Mouse (Mus musculus): ENCODE results near the gene Peli2. TPM values are rescaled to one million over a fixed set of nuclear protein-coding genes. Genes with fewer than 3 reads are reported as not detected.

Peli2 gene
- total RNA-seq, 2 experiments from 2014 or later = 14.0 to 17.0 TPM

DNA sequence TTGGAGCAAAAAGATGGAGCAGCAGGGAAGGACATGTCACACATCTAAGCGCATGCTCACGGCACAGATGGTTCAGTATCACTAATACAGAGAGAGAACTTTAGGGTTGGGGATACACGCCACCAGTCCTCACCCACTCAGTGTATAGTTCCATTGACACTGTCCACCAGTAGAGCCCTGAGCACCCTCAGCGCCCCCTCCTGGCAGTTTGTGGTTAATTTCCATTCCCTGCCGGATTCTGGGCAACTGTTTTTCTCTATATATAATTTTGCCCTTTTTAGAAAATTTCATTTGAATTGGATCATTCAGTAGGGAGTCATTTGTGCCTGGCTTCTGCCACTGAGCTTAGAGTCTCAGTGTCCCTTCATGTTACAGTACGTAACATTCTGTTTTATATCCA, 27.1 kb downstream of the Peli2 start:
- intact Hi-C loops (cut with DNase I) = no loop called here
- no peak for DNase-seq

DNA sequence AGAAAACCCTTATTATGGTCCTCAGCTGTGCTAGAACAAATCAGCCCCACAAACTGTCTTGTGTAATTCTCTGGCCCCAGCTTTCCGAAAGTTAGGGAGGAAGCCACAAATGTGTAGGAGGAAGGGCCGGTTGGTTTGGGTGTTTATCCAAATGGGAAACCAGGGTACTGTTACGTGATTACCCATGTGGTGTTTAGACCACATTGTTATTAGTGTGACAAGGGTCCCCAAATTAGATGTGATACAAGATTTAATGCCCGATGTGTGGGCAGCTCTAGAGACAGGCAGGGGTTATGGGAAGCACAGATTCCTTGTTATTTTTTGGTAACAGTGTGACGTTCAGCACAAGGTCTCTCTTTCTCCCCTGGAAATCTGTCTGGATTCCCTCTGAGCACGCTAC, 28.0 kb downstream of the Peli2 start:
- DNase-seq = no peak
- intact Hi-C loops (cut with DNase I) = no loop called here

DNA sequence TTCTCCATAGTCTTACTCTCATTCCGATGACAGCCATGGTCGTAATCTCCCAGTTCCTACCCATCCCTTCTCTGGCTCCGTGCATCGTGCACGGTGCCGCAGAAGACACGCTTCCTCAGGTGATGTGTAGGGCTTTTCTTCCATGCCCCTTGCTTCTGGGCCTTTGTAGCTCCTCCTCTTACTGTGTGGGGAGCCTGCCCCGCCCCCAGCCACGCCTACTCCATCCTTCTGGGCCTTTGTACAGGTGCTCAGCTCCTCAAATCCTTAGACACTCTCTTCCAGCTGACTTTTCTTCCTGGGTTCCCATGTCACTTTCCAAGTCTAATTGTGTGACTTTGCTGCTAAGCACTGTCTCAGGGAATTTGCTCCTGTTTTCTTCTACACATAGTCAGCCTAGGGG, 28.7 kb downstream of the Peli2 start:
- intact Hi-C loops (cut with DNase I) = no loop called here
- no peak for DNase-seq

DNA sequence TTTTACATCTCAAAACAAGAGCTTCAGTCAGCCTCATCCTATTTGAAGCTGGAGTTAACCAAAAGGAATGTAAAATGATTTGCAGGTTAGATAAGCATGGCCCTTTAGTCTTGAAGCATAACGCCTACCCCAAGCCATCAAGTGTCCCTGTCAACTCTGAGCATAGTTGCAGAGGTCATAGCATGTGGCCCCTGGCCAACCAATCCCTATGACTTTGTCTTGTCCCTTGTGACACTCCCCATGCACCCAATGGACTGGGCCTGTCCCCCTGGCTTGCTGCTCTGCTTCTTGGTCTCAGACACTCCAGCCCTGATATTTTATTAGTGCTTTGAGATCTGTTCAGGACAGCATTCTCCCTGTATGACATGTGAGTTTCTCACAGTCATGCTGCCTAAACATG, 30.3 kb downstream of the Peli2 start:
- no peak for DNase-seq
- intact Hi-C loops (cut with DNase I) = no loop called here

DNA sequence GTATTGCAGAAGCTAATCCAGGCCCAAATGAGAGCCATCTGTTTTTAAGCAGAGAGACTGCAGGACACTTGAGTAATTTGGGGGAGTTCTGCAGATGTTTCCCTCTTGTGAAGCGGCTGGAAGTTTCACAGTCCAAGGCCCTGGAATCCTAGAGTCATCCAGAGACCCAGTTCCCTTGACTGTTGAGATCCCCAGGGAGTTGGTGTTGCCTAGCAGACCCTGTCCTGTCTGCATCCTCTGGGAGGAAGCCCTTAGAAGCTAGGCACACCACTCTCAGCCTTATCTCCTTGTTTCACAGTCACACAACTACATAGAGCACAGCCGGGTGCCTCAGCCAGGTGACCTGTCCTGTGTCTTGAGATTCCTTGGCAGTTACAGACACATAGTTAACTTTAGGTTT, 30.9 kb downstream of the Peli2 start:
- DNase-seq = no peak
- intact Hi-C loops (cut with DNase I) = no loop called here

DNA sequence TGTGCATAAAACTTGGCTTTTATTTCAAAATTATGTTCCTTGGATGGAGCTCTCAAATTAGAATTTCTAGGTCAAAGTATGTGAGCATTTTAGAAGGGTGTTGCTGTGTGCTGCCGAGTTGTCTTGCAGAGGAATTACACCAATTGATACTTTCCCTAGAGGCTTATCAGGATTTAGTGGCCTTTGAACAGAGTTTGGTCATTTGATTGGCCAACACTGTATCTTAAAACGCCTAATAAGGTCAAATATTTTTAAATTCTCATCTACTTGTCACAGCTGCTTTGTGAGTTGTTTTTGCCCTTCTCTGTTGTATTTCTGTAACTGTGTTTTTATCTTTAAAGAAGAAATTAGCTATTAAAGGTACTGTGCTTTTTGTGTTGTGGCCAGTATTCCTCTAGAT, 32.4 kb downstream of the Peli2 start:
- no peak for DNase-seq
- intact Hi-C loops (cut with DNase I) = no loop called here

DNA sequence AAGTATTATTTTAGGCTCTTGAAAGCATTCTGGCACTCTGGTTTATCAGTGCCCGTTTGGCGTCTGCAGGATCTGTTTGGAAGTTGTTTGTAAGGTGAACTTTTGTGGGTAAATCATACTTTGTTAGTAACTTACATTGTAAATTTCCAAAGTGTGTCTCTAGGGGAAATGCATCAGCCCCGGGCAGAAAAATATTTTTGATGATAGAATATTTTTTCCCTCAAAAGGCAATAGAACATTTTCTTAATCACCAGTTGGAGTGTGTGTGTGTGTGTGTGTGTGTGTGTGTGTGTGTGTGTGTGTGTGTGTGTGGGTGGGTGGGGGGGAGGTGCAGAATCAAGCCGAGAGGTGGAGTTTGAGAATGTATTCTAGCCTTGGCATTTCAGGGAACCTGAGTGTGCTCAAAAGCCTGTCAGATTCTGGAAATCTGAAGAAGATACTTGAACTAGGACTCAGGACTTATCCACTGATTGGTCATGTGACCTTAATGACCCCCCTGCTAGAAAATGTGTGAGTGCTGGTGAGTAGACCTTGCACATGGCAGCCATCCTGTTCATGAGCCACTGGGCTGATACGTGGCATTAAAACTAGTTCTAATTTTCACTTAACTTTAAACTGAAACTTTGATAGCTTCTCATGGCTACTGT, 33.4 kb downstream of the Peli2 start:
- DNase-seq = no peak
- intact Hi-C loops (cut with DNase I) = no loop called here

DNA sequence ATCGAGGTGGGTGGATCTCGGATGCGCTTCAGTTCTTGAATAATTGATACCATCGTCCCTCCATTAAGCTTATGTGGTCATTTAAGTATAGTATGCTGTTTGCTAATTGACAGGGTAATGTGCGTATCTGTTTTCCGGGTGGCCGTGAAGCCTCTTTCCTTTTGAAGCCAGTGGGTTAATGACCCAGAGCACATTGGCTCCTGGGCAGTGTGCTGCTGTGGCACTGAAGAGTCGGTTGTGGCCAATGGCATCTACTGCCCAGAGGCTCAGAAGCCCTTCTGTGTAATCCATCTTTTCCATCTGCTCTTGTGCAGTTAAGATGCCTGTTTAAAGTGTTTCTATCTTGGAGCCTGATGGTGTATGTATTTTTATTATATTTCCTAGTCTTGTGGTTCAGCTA, 34.0 kb downstream of the Peli2 start:
- intact Hi-C loops (cut with DNase I) = no loop called here
- no peak for DNase-seq

DNA sequence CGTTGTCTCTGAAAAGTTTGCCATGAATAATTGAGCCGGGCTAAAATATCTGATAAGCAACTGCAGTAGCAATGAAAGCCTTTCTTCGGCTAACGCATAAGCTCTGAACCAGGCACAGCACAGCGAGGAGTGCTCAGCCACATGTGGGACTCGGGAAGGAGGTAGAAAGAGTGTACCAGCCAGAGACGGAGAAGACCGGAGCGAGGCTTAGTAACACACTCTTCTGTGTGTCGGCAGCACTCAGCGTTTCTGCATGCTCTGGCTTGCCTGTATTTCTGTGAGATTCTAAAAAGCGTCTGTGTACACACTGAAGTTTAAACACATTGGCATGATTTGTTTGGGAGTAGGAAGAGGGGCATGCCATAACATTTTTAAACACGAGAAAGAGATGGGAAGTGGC, 34.5 kb downstream of the Peli2 start:
- intact Hi-C loops (cut with DNase I) = no loop called here
- DNase-seq = no peak

DNA sequence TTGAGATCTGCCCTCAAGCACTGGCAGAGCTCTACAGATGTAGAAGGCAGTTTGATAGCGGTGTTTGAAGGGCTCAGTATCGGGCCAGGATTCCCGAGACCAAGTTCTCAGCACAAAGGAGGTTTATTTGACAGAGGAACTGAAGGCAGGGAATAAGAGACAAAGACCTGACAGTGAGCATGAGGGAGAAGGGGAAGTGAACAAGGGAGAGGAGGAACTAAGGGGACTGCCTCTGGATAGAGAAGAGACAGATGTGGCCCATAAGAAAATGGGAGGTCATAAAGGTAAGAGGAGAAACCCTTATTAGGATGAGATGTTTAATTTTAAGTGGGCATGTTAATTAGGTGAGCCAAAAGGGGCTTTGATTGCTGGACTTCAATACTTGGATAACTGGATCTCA, 36.5 kb downstream of the Peli2 start:
- no peak for DNase-seq
- intact Hi-C loops (cut with DNase I) = no loop called here

DNA sequence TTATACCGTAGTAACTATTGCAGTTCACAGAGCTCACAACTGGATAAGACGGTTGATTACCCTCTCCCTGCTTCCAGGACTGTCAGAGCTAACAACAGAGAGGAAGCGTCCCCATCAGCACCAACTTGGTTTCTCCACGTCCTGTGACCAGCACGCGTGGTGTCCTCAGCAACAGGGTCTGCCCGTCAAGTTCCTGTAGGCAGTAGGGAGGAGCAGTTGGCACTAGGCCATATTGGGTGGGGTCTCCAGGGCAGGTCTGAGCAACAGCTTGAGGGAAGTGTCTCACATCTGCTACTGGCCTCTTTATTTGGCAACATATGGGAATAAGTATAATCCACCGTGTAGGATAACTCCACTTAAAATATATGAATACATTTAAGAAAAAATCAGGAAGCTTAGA, 37.2 kb downstream of the Peli2 start:
- DNase-seq = no peak
- intact Hi-C loops (cut with DNase I) = no loop called here

DNA sequence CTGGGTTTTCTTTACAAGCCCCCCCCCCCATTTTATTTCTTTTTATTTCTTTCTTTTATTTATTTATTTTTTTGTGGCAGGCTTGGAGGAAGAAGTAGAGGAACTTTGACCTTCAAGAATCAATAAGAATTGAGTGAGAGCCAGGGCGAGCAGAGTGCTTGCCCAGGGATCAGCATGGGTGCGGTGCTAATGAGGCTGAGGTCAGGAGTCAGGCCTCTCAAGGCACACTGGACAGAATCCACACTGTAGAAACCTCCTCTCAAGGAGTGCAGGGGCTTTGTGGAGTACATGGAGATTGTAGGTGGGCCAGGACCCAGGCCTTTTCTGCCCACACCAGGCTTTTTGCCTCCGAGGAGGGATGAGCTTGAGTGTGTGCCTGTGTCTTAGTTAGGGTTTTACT, 38.8 kb downstream of the Peli2 start:
- intact Hi-C loops (cut with DNase I) = no loop called here
- no peak for DNase-seq

DNA sequence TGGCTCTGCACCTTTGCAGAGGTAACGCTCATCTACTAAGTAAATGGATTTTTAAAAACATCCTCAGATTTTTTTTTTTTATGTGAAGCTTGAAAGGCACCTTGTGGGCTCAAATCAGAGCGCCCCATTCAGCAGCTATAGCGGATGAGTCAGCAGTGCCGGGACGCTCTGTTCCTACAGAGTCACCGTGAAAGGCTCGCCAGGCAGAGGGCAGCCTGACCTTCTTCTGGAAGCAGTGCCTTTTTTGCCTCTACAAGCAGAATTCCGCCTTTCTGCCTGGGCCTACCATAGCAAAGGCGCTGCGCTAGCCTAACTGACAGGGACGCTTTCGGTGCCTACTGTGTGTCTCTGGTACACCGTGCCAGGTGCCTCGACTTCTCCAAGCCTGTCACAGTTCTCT, 41.8 kb downstream of the Peli2 start:
- no peak for DNase-seq
- intact Hi-C loops (cut with DNase I) = no loop called here

DNA sequence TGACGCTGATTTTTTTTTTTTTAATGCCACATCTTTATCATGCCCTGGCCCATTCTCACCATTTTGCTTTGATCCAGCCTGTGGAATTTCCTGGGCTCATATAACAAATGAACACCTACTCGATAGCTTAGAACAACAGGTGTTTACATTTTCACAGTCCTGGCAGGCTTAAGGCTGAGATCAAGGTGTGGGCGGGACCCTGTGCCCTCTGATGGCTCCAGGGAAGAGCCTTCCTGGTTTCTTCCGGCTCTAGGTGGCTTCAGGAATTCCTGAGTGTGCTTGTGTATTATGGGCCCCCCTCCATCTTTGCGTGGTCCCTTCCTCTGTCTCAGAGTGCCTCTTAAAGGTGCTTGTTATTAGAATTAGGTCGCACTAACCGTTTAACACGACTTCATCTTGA, 44.3 kb downstream of the Peli2 start:
- no peak for DNase-seq
- intact Hi-C loops (cut with DNase I) = no loop called here

DNA sequence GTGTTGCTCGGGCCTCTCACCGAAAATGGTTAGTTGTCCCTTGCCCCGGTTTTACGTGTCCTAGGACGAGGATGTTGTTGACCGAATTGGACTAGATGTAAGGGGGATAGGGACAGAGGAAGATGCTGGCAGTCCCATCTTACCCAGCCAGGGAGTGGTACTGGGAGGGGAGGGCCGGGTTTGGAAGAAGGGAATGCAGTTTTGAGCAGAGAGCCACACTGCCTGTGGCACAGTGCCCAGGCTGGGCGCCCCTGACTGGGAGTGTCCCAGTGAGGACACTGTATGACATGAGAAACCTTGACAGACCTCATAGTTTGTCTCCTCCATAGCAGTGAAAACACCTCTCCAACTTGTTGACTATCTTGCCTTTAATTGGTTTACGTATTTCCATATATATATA, 45.8 kb downstream of the Peli2 start:
- intact Hi-C loops (cut with DNase I) = no loop called here
- DNase-seq = no peak

DNA sequence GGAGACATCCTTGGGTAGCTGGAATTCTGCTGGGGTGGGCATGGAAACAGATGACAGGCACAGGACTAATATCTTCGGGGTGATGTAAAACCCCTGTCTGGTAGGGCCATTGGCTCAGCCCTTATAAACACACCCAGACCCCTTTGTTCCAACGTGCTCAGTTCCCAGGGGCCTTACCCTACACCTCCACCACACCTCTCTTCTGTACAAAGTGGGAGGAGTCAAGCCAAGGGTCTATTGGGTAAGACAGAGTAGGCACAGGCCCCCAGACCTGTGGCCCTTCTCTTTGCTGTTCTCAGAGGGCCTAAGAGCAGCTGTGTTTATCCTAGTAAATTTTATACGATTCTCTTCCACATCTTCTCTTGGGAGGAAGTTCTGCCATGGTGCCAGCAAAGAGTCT, 46.4 kb downstream of the Peli2 start:
- intact Hi-C loops (cut with DNase I) = no loop called here
- DNase-seq = no peak

DNA sequence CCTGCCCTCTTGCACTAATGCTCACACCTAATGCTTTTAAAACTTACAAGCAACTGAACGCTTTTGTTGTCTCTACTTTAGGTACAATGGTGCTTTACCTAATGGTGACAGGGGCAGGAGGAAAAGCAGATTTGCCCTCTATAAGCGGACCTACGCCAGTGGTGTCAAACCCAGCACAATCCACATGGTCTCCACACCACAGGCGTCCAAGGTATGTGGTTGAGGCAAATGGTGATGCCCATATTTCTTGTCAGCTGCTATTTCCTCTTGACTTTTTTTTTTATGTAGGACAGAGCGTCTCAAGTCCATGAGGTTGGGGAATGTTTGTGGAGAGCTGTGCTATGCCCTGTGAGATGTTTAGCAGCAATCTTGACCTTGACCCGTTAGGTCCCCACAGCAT, 47.5 kb downstream of the Peli2 start:
- DNase-seq = no peak
- intact Hi-C loops (cut with DNase I) = no loop called here

DNA sequence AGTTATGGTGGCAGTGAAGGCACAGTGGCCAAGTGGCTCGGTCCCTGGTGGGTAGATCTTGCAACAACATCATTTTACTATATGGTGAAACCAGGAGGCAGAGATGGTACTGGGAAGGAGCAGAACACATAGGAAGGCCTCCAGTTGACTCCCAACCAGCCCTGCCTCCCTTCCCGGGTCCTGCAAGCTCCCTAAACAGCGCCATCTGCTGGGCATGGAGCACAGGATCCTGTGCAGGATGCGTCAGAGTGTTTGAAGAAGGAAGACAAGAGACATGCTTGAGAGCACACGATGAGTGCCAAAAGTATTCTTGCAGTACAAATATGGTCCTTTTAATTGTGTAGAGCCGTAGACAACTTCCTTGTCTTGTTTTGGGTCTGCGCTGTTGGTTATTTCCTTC, 49.3 kb downstream of the Peli2 start:
- DNase-seq = peak in 1 of 2 experiments; percentile 51
- intact Hi-C loops (cut with DNase I) = no loop called here

DNA sequence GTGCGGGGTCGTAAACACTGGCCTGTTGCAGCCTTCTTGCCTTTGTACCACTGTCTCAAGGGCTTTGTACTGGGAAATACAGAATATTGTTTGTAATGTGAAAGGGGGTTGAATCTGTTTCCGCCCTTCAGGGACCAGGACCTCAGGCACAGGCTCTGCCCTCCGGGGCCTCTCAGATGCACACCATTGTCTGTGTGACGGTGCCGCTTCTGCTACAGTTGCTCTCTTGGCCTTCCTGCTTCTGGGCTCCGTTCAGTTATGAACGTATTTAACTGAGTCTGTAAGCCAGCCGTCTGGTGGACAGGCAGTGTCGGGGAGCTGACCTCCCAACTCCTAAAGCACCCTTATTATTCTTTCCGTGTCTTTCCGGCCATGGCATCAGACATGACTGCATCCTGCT, 50.6 kb downstream of the Peli2 start:
- no peak for DNase-seq
- intact Hi-C loops (cut with DNase I) = no loop called here

DNA sequence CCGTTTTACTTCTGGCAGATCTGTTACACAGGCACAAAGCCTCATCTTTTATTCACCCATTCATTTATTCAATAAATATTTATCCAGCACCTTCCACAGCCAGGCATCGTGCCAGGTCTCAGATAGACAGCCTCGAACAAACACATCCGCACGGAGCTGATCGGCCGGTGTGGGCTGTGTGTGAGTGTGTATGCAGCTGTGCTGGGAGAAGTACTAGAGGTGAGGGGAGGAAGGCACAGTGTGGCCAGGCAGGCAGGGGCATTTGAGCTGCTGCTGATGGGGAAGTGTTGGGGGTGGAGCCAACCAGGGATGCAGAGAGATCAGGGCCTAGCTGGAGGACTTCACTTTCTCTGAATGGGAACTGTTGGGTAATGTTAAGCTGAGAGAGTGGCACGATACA, 51.4 kb downstream of the Peli2 start:
- DNase-seq = no peak
- intact Hi-C loops (cut with DNase I) = no loop called here

DNA sequence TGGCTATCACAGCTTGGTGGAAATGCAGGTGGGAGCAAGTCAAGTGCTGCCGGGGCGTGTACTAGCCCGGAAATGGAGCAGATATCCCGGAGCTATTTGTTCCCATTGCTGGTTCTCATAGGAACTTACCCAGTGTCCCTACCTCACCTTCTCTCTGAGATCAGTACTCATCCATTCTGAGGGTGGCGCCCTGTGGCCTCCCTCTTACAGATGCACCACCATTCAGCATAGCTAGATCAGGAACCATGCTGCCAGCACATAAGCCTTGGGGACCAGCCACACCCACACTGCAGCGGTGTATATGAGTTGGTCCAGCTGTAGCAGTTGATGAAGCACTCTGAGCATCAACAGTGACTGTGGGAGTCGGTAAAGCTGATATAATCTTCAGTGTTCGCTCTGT, 52.3 kb downstream of the Peli2 start:
- DNase-seq = no peak
- intact Hi-C loops (cut with DNase I) = no loop called here

DNA sequence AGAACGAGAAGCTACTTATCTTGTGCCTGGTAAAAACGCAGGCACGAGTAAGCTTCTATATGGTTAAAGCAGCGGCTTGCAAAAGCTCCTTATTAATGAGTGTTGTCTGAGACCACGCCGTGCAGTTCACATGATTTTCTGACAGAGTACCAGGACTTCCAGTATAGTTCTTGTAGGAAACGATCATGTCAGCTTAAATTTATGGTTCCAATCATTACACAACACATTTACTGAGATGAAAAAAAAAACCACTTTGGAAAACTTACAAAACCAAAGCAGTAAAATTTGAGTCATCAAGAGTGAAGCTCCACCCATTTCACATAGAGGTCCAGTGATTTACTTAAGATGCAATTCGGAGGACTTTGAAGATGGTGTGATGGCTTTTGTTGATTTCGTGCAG, 53.2 kb downstream of the Peli2 start:
- no peak for DNase-seq
- intact Hi-C loops (cut with DNase I) = no loop called here

DNA sequence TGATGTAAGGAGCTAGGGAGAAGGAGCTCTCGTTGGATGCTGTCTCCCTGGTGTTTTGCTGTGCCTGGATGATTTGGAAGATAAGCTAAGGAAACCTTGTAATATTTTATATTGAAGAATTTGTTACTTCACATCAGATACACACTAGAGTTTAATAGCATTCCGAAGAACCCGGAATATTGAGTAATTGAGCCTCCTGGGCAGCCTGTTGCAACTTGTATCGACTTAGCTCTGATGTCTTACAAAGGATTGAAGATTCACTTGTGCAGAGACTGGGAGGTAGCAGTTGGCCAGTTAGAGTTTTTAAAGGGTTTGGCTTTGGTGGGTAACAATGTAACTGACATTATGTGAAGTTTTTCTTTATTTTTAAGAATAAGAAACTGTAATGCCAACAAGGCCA, 53.7 kb downstream of the Peli2 start:
- DNase-seq = no peak
- intact Hi-C loops (cut with DNase I) = no loop called here

All from gastrocnemius, postnatal 36 days (tissue).